Mouse (Mus musculus) liver, embryonic 11.5 days (tissue): ENCODE data around the gene Ankrd34c. TPM values are rescaled to one million over a fixed set of nuclear protein-coding genes. Genes with fewer than 3 reads are reported as not detected.

Source experiments
- ATAC-seq: fragments of 200-750 bp; cut with Nextera tagmentation; replicated peaks from 2 replicates; pipeline ENCODE4 v1.8.0; 2017; ENCODE audit warnings: moderate number of reproducible peaks, mild to moderate bottlenecking, moderate TSS enrichment, moderate library complexity; ENCODE audit not compliant: low FRiP score
- DNase-seq: peaks from one replicate; pipeline ENCODE4 v3.0.0-alpha.2; 2017; ENCODE audit warnings: low spot score
- H3K27ac ChIP-seq: fragments of 300-500 bp; sonication (generic); 2 replicates; pipeline ENCODE4 v1.5.1; 2014; ENCODE audit warnings: mild to moderate bottlenecking, low read depth, low read length, control low read depth
- H3K27me3 ChIP-seq: fragments of 300-500 bp; sonication (generic); replicated peaks from 2 replicates; pipeline ENCODE4 v1.6.1; 2014; ENCODE audit warnings: low read length, mixed read lengths; ENCODE audit not compliant: control insufficient read depth, insufficient read depth
- H3K36me3 ChIP-seq: fragments of 300-500 bp; sonication (generic); 2 replicates; pipeline ENCODE4 v1.6.1; 2014; ENCODE audit warnings: mild to moderate bottlenecking, low read length, moderate library complexity, mixed read lengths; ENCODE audit not compliant: control insufficient read depth, insufficient read depth
- H3K4me1 ChIP-seq: fragments of 300-500 bp; sonication (generic); replicated peaks from 2 replicates; pipeline ENCODE4 v1.6.1; 2014; ENCODE audit warnings: low read length, mixed read lengths; ENCODE audit not compliant: control insufficient read depth, insufficient read depth
- H3K4me2 ChIP-seq: fragments of 300-500 bp; sonication (generic); 2 replicates; pipeline ENCODE4 v1.6.1; 2014; ENCODE audit warnings: mild to moderate bottlenecking, control low read depth, moderate library complexity
- H3K4me3 ChIP-seq: fragments of 300-500 bp; sonication (generic); 2 replicates; pipeline ENCODE4 v1.5.1; 2014; ENCODE audit warnings: low read depth, low read length, control low read depth
- H3K9ac ChIP-seq: fragments of 300-500 bp; sonication (generic); 2 replicates; pipeline ENCODE4 v1.6.1; 2014; ENCODE audit warnings: low read depth, low read length, control low read depth
- H3K9me3 ChIP-seq: fragments of 300-500 bp; sonication (generic); 2 replicates; pipeline ENCODE4 v1.6.1; 2016; ENCODE audit warnings: low read length, inconsistent platforms, mixed read lengths; ENCODE audit not compliant: control insufficient read depth
- WGBS: fragments of 180-500 bp; shearing (Covaris S2); extraction: QIAGEN DNeasy Blood & Tissue Kit; methylation state at CpG from one replicate; pipeline ENCODE4 v1.1.7; 2014; 5-methylcytosine and 5-hydroxymethylcytosine counted together
- polyA plus RNA-seq: library from polyadenylated mRNA; unstranded; fragments of >200 nt; fragmentation: Nextera tagmentation; extraction: Ambion mirVana; gene quantifications from 2 replicates; pipeline ENCODE4 v1.2.1, GENCODE M21; 2014

The Ankrd34c gene
- polyA plus RNA-seq, 1 experiment from 2014 or later: not detected

GRCm38 (mm10) chr9:89693670-89694069, 44.6 kb downstream of the Ankrd34c start:
- Histone ChIP-seq H3K4me1 (no peaks in the 10 kb centered on the region), H3K9ac (no peak overlapping the region), H3K36me3 (0 out of 2 replicates have a peak, but pooled peaks cover 2% of the 10 kb centered on the region), H3K27me3 (no peaks in the 10 kb centered on the region), H3K4me3 (no peak overlapping the region), H3K4me2 (no peak overlapping the region), H3K9me3 (no peaks in the 10 kb centered on the region), H3K27ac (no peak overlapping the region)
- DNase-seq: no peak
- ATAC-seq: no peak
- WGBS: 81% methylated on average over 2 of the region's 2 CpGs

GRCm38 (mm10) chr9:89689179-89689578, 49.1 kb downstream of the Ankrd34c start:
- ATAC-seq (no peak), DNase-seq (no peak)
- WGBS: 51% methylated on average over 1 of the region's 1 CpGs
- Histone ChIP-seq H3K9ac (no peak overlapping the region), H3K27ac (no peak overlapping the region), H3K27me3 (no peaks in the 10 kb centered on the region), H3K4me1 (no peaks in the 10 kb centered on the region), H3K9me3 (no peaks in the 10 kb centered on the region), H3K36me3 (no peaks in the 10 kb centered on the region), H3K4me2 (no peak overlapping the region), H3K4me3 (no peak overlapping the region)

- Histone ChIP-seq H3K4me2 (no peak overlapping the region), H3K4me1 (no peaks in the 10 kb centered on the region), H3K27me3 (no peaks in the 10 kb centered on the region), H3K9me3 (no peaks in the 10 kb centered on the region), H3K9ac (no peak overlapping the region), H3K27ac (no peak overlapping the region), H3K36me3 (no peaks in the 10 kb centered on the region), H3K4me3 (no peak overlapping the region)
- DNase-seq: no peak
- ATAC-seq: 0 out of 2 replicates have a peak, but pooled peaks have one; percentile 39
- 55% methylated on average over 10 of the region's 10 CpGs for WGBS
Measured at GRCm38 (mm10) chr9:89687503-89688226, 50.6 kb downstream of the Ankrd34c start.

DNA sequence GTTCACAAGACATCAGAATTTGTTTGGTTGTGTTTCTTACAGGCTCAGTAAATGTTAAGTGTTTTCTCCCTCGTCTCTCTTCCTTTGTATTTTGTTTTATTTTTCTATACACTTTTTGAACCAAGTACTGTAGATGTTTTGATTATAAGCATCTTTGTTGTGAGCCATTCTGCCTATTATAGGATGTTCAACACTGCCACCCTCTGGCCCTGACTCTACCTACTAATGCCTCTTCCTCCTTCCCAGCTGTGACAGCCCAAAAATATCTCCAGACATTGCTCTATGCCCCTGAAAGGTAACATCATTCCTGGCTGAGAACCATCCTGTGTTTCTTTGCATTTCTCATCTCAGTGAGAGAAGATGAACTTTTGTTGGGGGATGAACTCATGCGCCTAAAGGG, 52.0 kb downstream of the Ankrd34c start:
- no peak for ATAC-seq
- DNase-seq: no peak
- no peak overlapping the region for H3K27ac ChIP-seq

DNA sequence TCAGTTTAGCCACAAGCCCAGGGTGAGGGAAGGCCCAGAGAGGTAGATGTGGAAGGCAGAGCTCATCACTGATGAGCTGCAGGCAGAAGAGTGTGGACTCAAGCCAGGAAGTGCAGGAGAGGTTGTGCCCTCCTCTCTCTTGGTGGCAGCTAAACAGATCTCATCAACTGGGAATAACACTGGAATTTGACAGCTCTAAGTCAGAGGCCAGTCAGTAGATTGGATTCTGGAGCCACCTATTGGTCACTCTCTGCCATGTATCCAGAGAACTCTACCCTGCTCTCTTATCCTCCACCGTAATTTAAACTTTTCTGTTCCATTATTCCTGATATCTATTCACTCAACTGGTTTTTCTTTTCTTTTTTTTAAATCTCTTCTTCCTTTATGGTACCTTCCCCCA, 59.3 kb downstream of the Ankrd34c start:
- H3K36me3 ChIP-seq: no peaks in the 10 kb centered on the region
- H3K9ac ChIP-seq: no peak overlapping the region
- DNase-seq: no peak
- H3K27ac ChIP-seq: no peak overlapping the region
- H3K9me3 ChIP-seq: no peaks in the 10 kb centered on the region
- H3K27me3 ChIP-seq: no peaks in the 10 kb centered on the region
- ATAC-seq: no peak
- WGBS: 59% methylated on average over 1 of the region's 1 CpGs
- H3K4me2 ChIP-seq: no peak overlapping the region
- no peak overlapping the region for H3K4me3 ChIP-seq
- no peaks in the 10 kb centered on the region for H3K4me1 ChIP-seq

More for the DNA sequence above, 52.0 kb downstream of the Ankrd34c start:
- Histone ChIP-seq H3K4me3 (no peak overlapping the region), H3K9me3 (no peaks in the 10 kb centered on the region), H3K27me3 (no peaks in the 10 kb centered on the region), H3K36me3 (no peaks in the 10 kb centered on the region), H3K4me2 (no peak overlapping the region), H3K9ac (no peak overlapping the region), H3K4me1 (no peaks in the 10 kb centered on the region)
- WGBS: 56% methylated on average over 2 of the region's 2 CpGs

Other genes with a start within 250 kb of the Ankrd34c start
- 0.05 and 0.09 TPM in 2 replicates for gene Minar1, start 115.3 kb downstream of the Ankrd34c start, polyA plus RNA-seq
- 62.9 and 63.7 TPM in 2 replicates for gene Tmed3, start 33.4 kb downstream of the Ankrd34c start, polyA plus RNA-seq
- gene Rasgrf1, start 171.4 kb upstream of the Ankrd34c start, polyA plus RNA-seq: not detected in 2 replicates